Mouse (Mus musculus): ENCODE measurements around the gene Cops8. TPM values are rescaled to one million over a fixed set of nuclear protein-coding genes. Genes with fewer than 3 reads are reported as not detected.

Gene Cops8
- total and polyA plus RNA-seq, 2 experiments from 2014 or later: 117 to 170 TPM

DNA sequence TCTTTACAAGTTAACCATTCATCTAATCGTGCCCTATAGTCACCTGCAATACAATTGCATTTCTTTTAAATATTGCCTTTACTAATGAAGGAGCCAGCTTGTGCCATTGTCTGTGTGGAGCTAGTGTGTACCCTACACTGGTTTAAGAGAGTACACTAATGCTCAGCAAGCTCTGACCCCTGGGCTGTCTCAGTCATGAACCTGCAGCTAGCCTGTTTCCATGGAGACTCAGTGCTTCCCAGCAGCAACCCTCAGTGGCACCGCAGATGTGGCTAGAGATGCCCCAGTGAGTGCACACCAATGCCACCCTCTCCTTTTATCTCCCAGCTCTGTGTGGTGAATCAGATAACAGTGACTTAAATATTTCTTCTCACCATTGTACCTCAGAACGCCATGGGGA, 27.9 kb upstream of the Cops8 start:
- no peak for ATAC-seq
- H3K4me3 ChIP-seq (ENCODE audit: low read length): no peak overlapping the region
- H3K9ac ChIP-seq (replicated peaks; ENCODE audit: low read length): no peak overlapping the region
- TF ChIP-seq CTCF (IDR thresholded peaks at IDR 0.05; ENCODE audit: low read depth): no peak
- H3K27ac ChIP-seq: no peak overlapping the region
- no peaks in the 10 kb centered on the region for H3K27me3 ChIP-seq (ENCODE audit: insufficient read depth, low read length)
- H3K9me3 ChIP-seq (ENCODE audit: low read length): no peaks in the 10 kb centered on the region
- WGBS: 27% methylated on average over 3 of the region's 3 CpGs
- no peaks in the 10 kb centered on the region for H3K36me3 ChIP-seq (ENCODE audit: insufficient read depth, low read length)
- no peaks in the 10 kb centered on the region for H3K4me1 ChIP-seq (ENCODE audit: insufficient read depth, low read length)
- no peak for DNase-seq (ENCODE audit: low spot score)
- no peak overlapping the region for H3K4me2 ChIP-seq (ENCODE audit: low read depth, low read length)

DNA sequence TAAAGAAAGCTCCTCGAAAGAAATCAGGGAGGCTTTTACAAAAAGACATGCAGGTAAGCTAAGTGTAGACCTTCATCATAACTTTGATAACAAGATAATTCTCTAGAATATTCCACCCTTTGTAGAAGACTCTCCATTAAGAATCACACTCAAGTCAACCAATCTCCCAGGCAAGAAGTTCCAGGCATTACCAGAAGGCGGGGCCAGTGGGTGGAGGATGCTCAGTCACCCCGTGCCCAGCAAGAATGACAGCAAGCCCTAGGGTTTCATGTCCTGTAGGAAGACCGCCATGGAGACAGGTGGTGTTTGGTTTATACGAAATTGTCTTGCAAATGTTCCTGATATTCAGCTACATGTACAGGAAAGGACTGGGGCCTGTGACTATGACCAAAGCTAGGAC, 25.4 kb upstream of the Cops8 start:
- Histone ChIP-seq H3K4me3 (ENCODE audit: low read length) (no peak overlapping the region), H3K9me3 (ENCODE audit: low read length) (no peaks in the 10 kb centered on the region), H3K27me3 (ENCODE audit: insufficient read depth, low read length) (no peaks in the 10 kb centered on the region), H3K4me1 (ENCODE audit: insufficient read depth, low read length) (no peaks in the 10 kb centered on the region), H3K9ac (replicated peaks; ENCODE audit: low read length) (no peak overlapping the region), H3K4me2 (ENCODE audit: low read depth, low read length) (no peak overlapping the region), H3K27ac (no peak overlapping the region), H3K36me3 (ENCODE audit: insufficient read depth, low read length) (no peaks in the 10 kb centered on the region)
- DNase-seq (ENCODE audit: low spot score) (no peak), ATAC-seq (no peak)
- WGBS: 66% methylated on average over 5 of the region's 5 CpGs
- TF ChIP-seq CTCF (IDR thresholded peaks at IDR 0.05; ENCODE audit: low read depth): no peak

- no peaks in the 10 kb centered on the region for H3K36me3 ChIP-seq (ENCODE audit: insufficient read depth, low read length)
- no peak for ATAC-seq
- no peak overlapping the region for H3K4me2 ChIP-seq (ENCODE audit: low read depth, low read length)
- 72% methylated on average over 7 of the region's 7 CpGs for WGBS
- DNase-seq (ENCODE audit: low spot score): no peak
- H3K4me3 ChIP-seq (ENCODE audit: low read length): no peak overlapping the region
- H3K4me1 ChIP-seq (ENCODE audit: insufficient read depth, low read length): no peaks in the 10 kb centered on the region
- H3K27me3 ChIP-seq (ENCODE audit: insufficient read depth, low read length): no peaks in the 10 kb centered on the region
- H3K27ac ChIP-seq: no peak overlapping the region
- no peak overlapping the region for H3K9ac ChIP-seq (replicated peaks; ENCODE audit: low read length)
- H3K9me3 ChIP-seq (ENCODE audit: low read length): no peaks in the 10 kb centered on the region
- no peak for TF ChIP-seq CTCF (IDR thresholded peaks at IDR 0.05; ENCODE audit: low read depth)
Measured at GRCm38 (mm10) chr1:90582635-90583034, 20.1 kb upstream of the Cops8 start.

DNA sequence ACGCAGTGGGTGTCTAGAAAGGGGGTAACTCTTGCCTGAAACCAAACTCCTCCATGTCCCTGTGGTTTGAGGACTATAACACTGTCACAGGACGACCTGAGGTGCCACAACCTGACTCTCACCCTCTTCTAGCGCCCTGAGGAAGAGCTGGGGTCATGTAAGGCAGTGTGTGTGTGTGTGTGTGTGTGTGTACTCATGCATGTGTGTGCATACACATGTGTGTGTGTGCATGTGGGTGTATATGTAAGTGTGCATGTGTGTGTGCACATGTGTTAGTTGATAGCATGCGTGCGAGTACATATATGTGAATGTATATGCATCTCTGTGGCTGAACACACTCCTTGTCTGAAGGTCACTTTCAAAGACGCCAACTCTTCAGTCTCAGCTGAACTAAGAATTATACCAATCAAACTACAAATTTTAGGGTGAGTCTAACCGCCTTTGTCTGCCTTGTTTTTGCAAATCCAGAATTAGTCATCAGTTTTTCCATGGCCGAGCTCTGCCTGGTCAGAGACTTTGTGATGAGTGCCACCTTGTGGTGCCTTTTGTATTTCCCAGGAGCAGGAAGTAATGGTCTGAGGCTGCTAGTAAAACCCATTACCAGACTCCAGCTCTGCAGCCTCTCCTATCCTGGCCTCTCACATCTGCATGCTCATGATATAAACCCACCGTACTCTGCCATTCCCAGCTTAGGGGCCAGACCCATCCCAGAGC, 14.6 kb upstream of the Cops8 start:
- no peaks in the 10 kb centered on the region for H3K36me3 ChIP-seq (ENCODE audit: insufficient read depth, low read length)
- WGBS: 56% methylated on average over 9 of the region's 9 CpGs
- H3K9me3 ChIP-seq (ENCODE audit: low read length): no peaks in the 10 kb centered on the region
- H3K4me1 ChIP-seq (ENCODE audit: insufficient read depth, low read length): no peaks in the 10 kb centered on the region
- ATAC-seq: peak; percentile 80
- no peak overlapping the region for H3K9ac ChIP-seq (replicated peaks; ENCODE audit: low read length)
- no peak overlapping the region for H3K27ac ChIP-seq
- H3K4me3 ChIP-seq (ENCODE audit: low read length): no peak overlapping the region
- TF ChIP-seq CTCF (IDR thresholded peaks at IDR 0.05; ENCODE audit: low read depth): peak; percentile 88
- no peaks in the 10 kb centered on the region for H3K27me3 ChIP-seq (ENCODE audit: insufficient read depth, low read length)
- DNase-seq (ENCODE audit: low spot score): peak; percentile 93
- no peak overlapping the region for H3K4me2 ChIP-seq (ENCODE audit: low read depth, low read length)

DNA sequence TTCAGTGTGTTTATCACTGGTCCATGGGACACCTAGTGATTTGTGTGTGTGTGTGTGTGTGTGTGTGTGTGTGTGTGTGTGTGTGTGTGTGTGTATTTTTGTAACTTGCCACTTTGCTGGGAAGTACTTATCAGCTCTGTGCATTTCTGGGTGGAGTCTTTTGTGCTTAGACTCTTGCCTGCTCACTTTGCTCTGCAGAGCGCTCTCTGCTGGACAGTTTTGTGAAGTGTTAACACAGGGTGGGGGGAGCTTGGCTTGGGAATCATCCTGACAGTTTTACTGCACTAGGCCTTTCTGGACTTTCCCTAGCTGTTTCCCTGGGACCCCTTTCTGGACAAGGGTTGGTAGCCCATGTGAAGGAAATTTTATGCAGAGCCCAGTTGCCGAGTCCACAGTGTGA, 12.0 kb upstream of the Cops8 start:
- Histone ChIP-seq H3K9ac (replicated peaks; ENCODE audit: low read length) (no peak overlapping the region), H3K36me3 (ENCODE audit: insufficient read depth, low read length) (no peaks in the 10 kb centered on the region), H3K27me3 (ENCODE audit: insufficient read depth, low read length) (no peaks in the 10 kb centered on the region), H3K4me2 (ENCODE audit: low read depth, low read length) (no peak overlapping the region), H3K4me1 (ENCODE audit: insufficient read depth, low read length) (no peaks in the 10 kb centered on the region), H3K27ac (no peak overlapping the region), H3K9me3 (ENCODE audit: low read length) (no peaks in the 10 kb centered on the region), H3K4me3 (ENCODE audit: low read length) (no peak overlapping the region)
- ATAC-seq (no peak; the same call in 1 of the 2 replicates), DNase-seq (ENCODE audit: low spot score) (peak; percentile 81)
- 32% methylated on average over 2 of the region's 2 CpGs for WGBS
- peak; percentile 79 for TF ChIP-seq CTCF (IDR thresholded peaks at IDR 0.05; ENCODE audit: low read depth)

DNA sequence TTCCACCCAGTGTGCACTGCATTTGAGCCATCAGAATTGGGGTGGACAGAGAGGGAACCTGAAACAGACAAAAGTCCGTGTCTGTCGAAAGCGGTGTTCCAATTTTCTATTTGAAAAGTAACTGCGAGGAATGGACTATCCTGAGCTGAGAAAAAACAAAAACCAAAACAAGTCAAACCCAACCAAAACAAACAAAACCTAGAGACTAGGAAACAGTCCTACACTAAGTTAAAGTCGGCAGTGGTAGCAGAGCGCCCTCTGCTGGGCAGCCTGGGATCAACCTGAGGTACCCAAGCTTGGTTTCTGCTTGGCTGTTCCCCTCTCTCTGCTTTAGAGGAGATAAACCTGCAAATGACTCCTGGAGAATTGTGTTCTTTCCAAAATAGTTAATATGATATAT, 10.0 kb upstream of the Cops8 start:
- H3K36me3 ChIP-seq (ENCODE audit: insufficient read depth, low read length): no peaks in the 10 kb centered on the region
- no peak overlapping the region for H3K27ac ChIP-seq
- H3K4me1 ChIP-seq (ENCODE audit: insufficient read depth, low read length): no peaks in the 10 kb centered on the region
- DNase-seq (ENCODE audit: low spot score) (peak; percentile 89), ATAC-seq (peak; percentile 64)
- H3K27me3 ChIP-seq (ENCODE audit: insufficient read depth, low read length): no peaks in the 10 kb centered on the region
- peak; percentile 98 for TF ChIP-seq CTCF (IDR thresholded peaks at IDR 0.05; ENCODE audit: low read depth)
- no peak overlapping the region for H3K4me2 ChIP-seq (ENCODE audit: low read depth, low read length)
- H3K9ac ChIP-seq (replicated peaks; ENCODE audit: low read length): no peak overlapping the region
- no peaks in the 10 kb centered on the region for H3K9me3 ChIP-seq (ENCODE audit: low read length)
- H3K4me3 ChIP-seq (ENCODE audit: low read length): no peak overlapping the region
- 13% methylated on average over 6 of the region's 6 CpGs for WGBS

- WGBS: 35% methylated on average over 3 of the region's 3 CpGs
- Histone ChIP-seq H3K9ac (replicated peaks; ENCODE audit: low read length) (no peak overlapping the region), H3K27me3 (ENCODE audit: insufficient read depth, low read length) (no peaks in the 10 kb centered on the region), H3K4me3 (ENCODE audit: low read length) (no peak overlapping the region), H3K27ac (no peak overlapping the region), H3K4me1 (ENCODE audit: insufficient read depth, low read length) (no peaks in the 10 kb centered on the region; the same call in 1 of the 2 replicates), H3K9me3 (ENCODE audit: low read length) (no peaks in the 10 kb centered on the region), H3K36me3 (ENCODE audit: insufficient read depth, low read length) (no peaks in the 10 kb centered on the region), H3K4me2 (ENCODE audit: low read depth, low read length) (no peak overlapping the region)
- no peak for ATAC-seq
- DNase-seq (ENCODE audit: low spot score): no peak
- no peak for TF ChIP-seq CTCF (IDR thresholded peaks at IDR 0.05; ENCODE audit: low read depth)
Measured at GRCm38 (mm10) chr1:90599226-90599625, 3.6 kb upstream of the Cops8 start.

Data from hindbrain, postnatal 0 days (tissue).